Mouse (Mus musculus) stomach, postnatal 0 days (tissue): ENCODE results near the gene Wipi1. TPM values are rescaled to one million over a fixed set of nuclear protein-coding genes. Genes with fewer than 3 reads are reported as not detected.

Source experiments
- ATAC-seq: fragments of 200-750 bp; cut with Nextera tagmentation; 2 replicates; pipeline ENCODE4 v1.8.0; 2017; ENCODE audit not compliant: low FRiP score, low TSS enrichment
- DNase-seq: peaks from one replicate; pipeline ENCODE4 v3.0.0-alpha.2; 2016; ENCODE audit warnings: low spot score
- H3K27ac ChIP-seq: fragments of 300-500 bp; sonication (generic); replicated peaks from 2 replicates; pipeline ENCODE4 v1.5.1; 2014; ENCODE audit warnings: mild to moderate bottlenecking, control low read depth
- H3K27me3 ChIP-seq: fragments of 300-500 bp; sonication (generic); 2 replicates; pipeline ENCODE4 v1.6.1; 2014; ENCODE audit warnings: low read length; ENCODE audit not compliant: control insufficient read depth, insufficient read depth
- H3K36me3 ChIP-seq: fragments of 300-500 bp; sonication (generic); 2 replicates; pipeline ENCODE4 v1.6.1; 2014; ENCODE audit warnings: low read length, mixed read lengths; ENCODE audit not compliant: control insufficient read depth, insufficient read depth
- H3K4me1 ChIP-seq: fragments of 300-500 bp; sonication (generic); replicated peaks from 2 replicates; pipeline ENCODE4 v1.6.1; 2014; ENCODE audit warnings: antibody characterized with exemption; ENCODE audit not compliant: control insufficient read depth, insufficient read depth
- H3K4me2 ChIP-seq: fragments of 300-500 bp; sonication (generic); replicated peaks from 2 replicates; pipeline ENCODE4 v1.6.1; 2014; ENCODE audit warnings: low read depth, mild to moderate bottlenecking, control low read depth, moderate library complexity
- H3K4me3 ChIP-seq: fragments of 300-500 bp; sonication (generic); 2 replicates; pipeline ENCODE4 v1.5.1; 2014; ENCODE audit warnings: low read depth, low read length, control low read depth
- H3K9ac ChIP-seq: fragments of 300-500 bp; sonication (generic); 2 replicates; pipeline ENCODE4 v1.6.1; 2014; ENCODE audit warnings: mild to moderate bottlenecking, low read length, control low read depth, mixed read lengths
- H3K9me3 ChIP-seq: fragments of 300-500 bp; sonication (generic); 2 replicates; pipeline ENCODE4 v1.6.1; 2016; ENCODE audit warnings: low read length; ENCODE audit not compliant: control insufficient read depth
- CTCF ChIP-seq: IDR thresholded peaks from 2 replicates; pipeline ENCODE4 v1.5.1; 2016; ENCODE audit warnings: antibody characterized with exemption, low read depth, mild to moderate bottlenecking, moderate library complexity
- EP300 ChIP-seq: optimal IDR thresholded peaks from 2 replicates; pipeline ENCODE3; 2016; ENCODE audit warnings: antibody characterized with exemption
- WGBS: fragments of 180-500 bp; shearing (Covaris S2); extraction: QIAGEN DNeasy Blood & Tissue Kit; methylation state at CpG from one replicate; pipeline ENCODE4 v1.1.7; 2014; 5-methylcytosine and 5-hydroxymethylcytosine counted together
- polyA plus RNA-seq: library from polyadenylated mRNA; unstranded; fragments of >200 nt; fragmentation: Nextera tagmentation; extraction: Ambion mirVana; gene quantifications from 2 replicates; pipeline ENCODE4 v1.2.1, GENCODE M21; 2015

Gene Wipi1
- polyA plus RNA-seq, 1 experiment from 2014 or later: 40.5 TPM

- H3K4me3 ChIP-seq: no peak overlapping the region
- ATAC-seq: peak; percentile 31
- H3K4me2 ChIP-seq: no peak overlapping the region
- no peaks in the 10 kb centered on the region for H3K4me1 ChIP-seq
- no peaks in the 10 kb centered on the region for H3K27me3 ChIP-seq
- H3K36me3 ChIP-seq: peaks cover 11% of the 10 kb centered on the region; the same call in 1 of the 2 replicates
- DNase-seq: peak; percentile 77
- H3K9ac ChIP-seq: no peak overlapping the region
- TF ChIP-seq CTCF (peak; percentile 98), EP300 (no peak)
- H3K9me3 ChIP-seq: no peaks in the 10 kb centered on the region
- no peak overlapping the region for H3K27ac ChIP-seq
- 45% methylated on average over 11 of the region's 11 CpGs for WGBS
These were observed 26.7 kb downstream of the Wipi1 start for GRCm38 (mm10) chr11:109584843-109585713.

GRCm38 (mm10) chr11:109583986-109584385, 27.8 kb downstream of the Wipi1 start:
- Histone ChIP-seq H3K4me3 (no peak overlapping the region), H3K9me3 (no peaks in the 10 kb centered on the region), H3K9ac (no peak overlapping the region), H3K27me3 (no peaks in the 10 kb centered on the region), H3K4me1 (no peaks in the 10 kb centered on the region), H3K36me3 (peaks cover 11% of the 10 kb centered on the region; the same call in 1 of the 2 replicates), H3K4me2 (no peak overlapping the region), H3K27ac (no peak overlapping the region)
- no peak for DNase-seq
- ATAC-seq: no peak
- 75% methylated on average over 14 of the region's 14 CpGs for WGBS
- TF ChIP-seq EP300: no peak
- TF ChIP-seq CTCF: peak; percentile 22; the same call in 1 of the 2 replicates

DNA sequence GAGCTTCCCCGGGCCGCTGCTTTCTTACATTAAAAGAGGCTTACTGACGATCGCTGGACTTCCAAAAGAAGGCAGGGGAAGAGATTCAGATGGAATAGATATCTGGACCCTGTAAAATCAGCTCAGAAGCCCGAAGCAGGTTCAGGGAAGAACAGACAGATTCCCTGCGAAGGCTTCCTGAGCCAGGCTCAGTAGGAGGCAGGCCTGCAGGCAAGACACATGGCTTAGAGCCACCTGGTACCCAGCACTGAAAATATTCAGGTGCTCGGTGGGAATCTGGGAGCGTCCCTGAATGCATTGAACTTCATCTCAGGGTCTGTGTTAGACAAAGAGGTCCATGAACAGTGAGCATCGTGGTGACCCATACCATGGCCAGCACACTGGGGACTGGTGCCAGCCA, 31.8 kb downstream of the Wipi1 start:
- 95% methylated on average over 9 of the region's 9 CpGs for WGBS
- H3K36me3 ChIP-seq: peaks cover 21% of the 10 kb centered on the region
- no peak overlapping the region for H3K27ac ChIP-seq
- H3K4me2 ChIP-seq: no peak overlapping the region
- H3K9me3 ChIP-seq: no peaks in the 10 kb centered on the region
- ATAC-seq: no peak
- TF ChIP-seq EP300 (no peak), CTCF (no peak)
- H3K9ac ChIP-seq: no peak overlapping the region
- H3K4me1 ChIP-seq: no peaks in the 10 kb centered on the region
- H3K27me3 ChIP-seq: no peaks in the 10 kb centered on the region
- no peak overlapping the region for H3K4me3 ChIP-seq
- no peak for DNase-seq

DNA sequence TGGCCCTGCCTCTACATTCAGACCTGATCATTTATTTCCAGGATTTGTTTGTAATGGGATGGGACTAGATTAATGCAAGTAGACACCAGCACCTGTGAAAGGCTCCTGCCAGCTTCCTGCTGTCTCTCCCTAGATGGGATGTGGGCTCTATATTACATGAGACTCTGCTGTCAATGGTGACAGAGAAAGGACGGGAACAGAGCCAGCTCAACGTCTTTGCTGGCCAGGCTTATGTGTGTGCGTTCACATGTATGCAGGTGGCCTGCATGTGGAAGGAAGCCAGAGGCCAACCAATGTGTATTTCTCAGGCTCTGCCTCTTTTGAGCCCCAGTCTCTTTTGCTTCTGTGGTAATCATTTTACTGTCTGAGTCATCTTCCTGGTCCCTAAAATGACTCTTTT, 33.2 kb downstream of the Wipi1 start:
- no peak for TF ChIP-seq CTCF
- no peak for TF ChIP-seq EP300
- 60% methylated on average over 3 of the region's 3 CpGs for WGBS
- DNase-seq (no peak), ATAC-seq (no peak)
- Histone ChIP-seq H3K27ac (no peak overlapping the region), H3K4me2 (no peak overlapping the region), H3K36me3 (peaks cover 18% of the 10 kb centered on the region), H3K27me3 (no peaks in the 10 kb centered on the region), H3K9ac (no peak overlapping the region), H3K9me3 (no peaks in the 10 kb centered on the region), H3K4me3 (no peak overlapping the region), H3K4me1 (no peaks in the 10 kb centered on the region)

DNA sequence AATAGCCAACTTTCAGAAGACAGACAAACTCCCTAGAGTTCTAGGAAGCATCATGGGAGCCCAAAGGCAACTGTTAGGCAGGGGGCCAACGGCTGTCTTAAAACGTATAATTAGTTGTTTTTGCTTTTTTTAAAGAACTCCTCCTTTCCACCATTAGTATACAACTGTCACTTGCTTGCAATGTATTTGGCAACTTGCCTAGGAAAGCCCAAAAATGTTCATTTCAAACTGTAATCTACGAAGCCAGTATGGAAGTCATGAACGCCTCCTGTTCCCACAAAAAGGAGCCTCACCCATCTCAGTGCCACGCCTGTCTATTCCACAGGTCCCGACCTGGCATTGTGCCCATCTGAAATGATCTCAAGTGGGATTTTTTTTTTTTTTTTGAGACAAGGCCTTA, 35.9 kb downstream of the Wipi1 start:
- Histone ChIP-seq H3K4me2 (no peak overlapping the region), H3K9ac (no peak overlapping the region), H3K27me3 (no peaks in the 10 kb centered on the region), H3K4me1 (no peaks in the 10 kb centered on the region), H3K9me3 (no peaks in the 10 kb centered on the region), H3K27ac (no peak overlapping the region), H3K36me3 (peaks cover 13% of the 10 kb centered on the region), H3K4me3 (no peak overlapping the region)
- 39% methylated on average over 6 of the region's 6 CpGs for WGBS
- no peak for ATAC-seq
- TF ChIP-seq CTCF (no peak), EP300 (no peak)
- no peak for DNase-seq

DNA sequence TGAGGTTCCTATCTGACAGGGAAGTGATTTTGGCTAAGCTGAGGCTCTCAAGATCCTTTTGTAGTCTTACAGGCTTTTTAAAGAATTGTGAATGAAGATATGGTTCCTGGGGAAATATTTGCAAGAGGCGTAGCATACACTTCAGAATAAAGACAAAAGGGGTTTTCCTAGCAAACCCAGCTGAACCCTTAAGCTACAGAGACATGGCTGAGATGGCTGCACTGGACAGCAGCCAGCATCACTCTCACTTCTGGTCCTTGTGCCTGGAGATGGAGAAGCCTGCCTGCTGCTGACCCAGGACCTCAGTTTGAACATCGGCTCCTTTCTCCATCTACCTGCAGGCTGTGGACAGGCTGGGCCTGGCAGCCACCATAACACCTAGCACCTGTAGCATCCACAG, 37.2 kb downstream of the Wipi1 start:
- WGBS: 51% methylated on average over 2 of the region's 2 CpGs
- no peak overlapping the region for H3K9ac ChIP-seq
- DNase-seq (no peak), ATAC-seq (no peak)
- H3K36me3 ChIP-seq: peaks cover 13% of the 10 kb centered on the region
- H3K9me3 ChIP-seq: no peaks in the 10 kb centered on the region
- H3K27me3 ChIP-seq: no peaks in the 10 kb centered on the region
- no peak overlapping the region for H3K4me3 ChIP-seq
- no peaks in the 10 kb centered on the region for H3K4me1 ChIP-seq
- H3K27ac ChIP-seq: no peak overlapping the region
- no peak overlapping the region for H3K4me2 ChIP-seq
- TF ChIP-seq CTCF (no peak), EP300 (no peak)
